Mouse (Mus musculus) gastrocnemius, postnatal 14 days (tissue): Measurements from ENCODE around the gene Shq1. TPM values are rescaled to one million over a fixed set of nuclear protein-coding genes. Genes with fewer than 3 reads are reported as not detected.

Experiments
- DNase-seq: peaks from one replicate; pipeline ENCODE4 v3.0.0; 2021; ENCODE audit warnings: mixed read lengths
- intact Hi-C: fragments of 180-260 bp; cut with DNase I; formaldehyde crosslinking; loops from one replicate; pipeline ENCODE4 v1.15.1; 2025; ENCODE audit warnings: low total_unique reads
- long read RNA-seq, 2 experiments: library from polyadenylated mRNA; stranded (forward); transcript quantifications; one replicate each; pipeline ENCODE4 v2.0.0; 2021
- total RNA-seq, 2 experiments: library from RNA; stranded (reverse); gene quantifications; 2 replicates each; pipeline ENCODE4 v1.2.3; 2021

Gene Shq1
- total RNA-seq = 1 to 10 TPM; 1.4 to 2.1 TPM
- long read RNA-seq, experiment 1, transcript Shq1-204 (11 exons, 1,990 nt) = major isoform, 7 of 8 reads
- long read RNA-seq, experiment 1, partial matches to known transcripts = 0 of 8 reads
- long read RNA-seq, experiment 1, other reads (novel, unspliced or antisense) = 1 of 8 reads
- long read RNA-seq, experiment 2, partial matches to known transcripts = 0 of 4 reads
- long read RNA-seq, experiment 2, other reads (novel, unspliced or antisense) = 0 of 4 reads

DNA sequence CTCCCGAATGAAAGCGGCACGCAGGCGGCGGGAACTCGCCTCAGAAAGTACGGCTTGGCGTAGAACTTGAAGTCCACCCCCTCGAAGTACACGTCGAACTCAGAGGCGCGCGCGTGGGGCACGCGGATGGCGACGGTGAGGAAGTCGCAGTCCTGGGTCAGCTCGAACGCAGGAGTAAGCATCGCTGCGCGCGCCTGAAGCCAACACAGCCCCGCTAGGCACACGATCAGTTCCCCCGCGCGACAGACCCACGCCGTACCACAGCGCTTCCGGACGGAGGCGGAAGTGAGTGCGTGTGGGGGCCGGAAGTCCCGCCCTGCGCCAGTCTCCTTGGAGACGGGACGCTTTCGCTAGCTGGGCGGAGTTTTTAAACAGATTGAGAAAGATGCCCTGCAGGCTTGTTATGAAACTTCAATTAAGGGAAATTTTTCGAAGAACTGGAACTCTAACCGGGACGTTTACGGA is at the start of gene Shq1:
Shq1 (minus strand) TSS at position 278 of the 465 bp plus-strand sequence.
- intact Hi-C loops = no loop called here
- DNase-seq = peak; percentile 86

DNA sequence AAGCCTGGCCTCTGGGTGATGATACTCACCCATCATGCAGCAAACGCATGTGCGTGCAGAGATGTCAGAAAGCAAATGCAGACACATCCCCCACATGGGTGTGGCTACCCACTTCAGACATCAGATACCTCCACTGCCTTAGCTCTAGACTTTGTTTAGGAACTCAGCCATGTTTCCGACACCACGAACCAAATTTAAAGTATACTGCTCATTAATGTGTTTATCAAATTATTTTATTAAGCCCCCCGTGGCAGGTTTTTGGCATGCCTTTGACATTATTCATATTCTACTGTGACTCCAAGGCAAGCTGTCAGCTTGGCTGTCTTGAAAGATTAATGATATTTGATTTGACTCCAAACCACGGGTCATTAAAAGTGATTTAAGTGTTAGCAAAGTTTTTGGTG is 49.1 kb upstream of the Shq1 start:
- intact Hi-C loops = no loop called here
- no peak for DNase-seq

DNA sequence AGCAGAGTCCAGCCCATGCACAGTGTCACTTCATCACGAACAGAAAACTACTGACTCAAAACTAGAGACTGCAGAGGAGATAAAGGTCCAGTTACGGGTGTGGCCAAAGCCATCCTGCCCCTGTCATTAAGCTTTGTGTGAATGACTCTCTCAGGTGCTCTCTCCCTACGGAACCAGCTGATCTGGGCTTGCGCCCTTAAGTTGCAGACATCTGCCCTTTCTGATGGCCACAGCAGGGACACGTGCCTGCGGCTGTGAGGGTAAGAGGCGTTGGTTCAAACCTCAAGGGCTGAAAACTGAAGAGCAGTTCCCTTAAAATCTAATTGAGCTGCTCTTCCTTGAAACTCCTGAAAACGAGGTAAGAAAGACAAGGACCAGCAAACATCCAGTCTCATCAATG is 45.9 kb upstream of the Shq1 start:
- intact Hi-C loops = no loop called here
- no peak for DNase-seq

DNA sequence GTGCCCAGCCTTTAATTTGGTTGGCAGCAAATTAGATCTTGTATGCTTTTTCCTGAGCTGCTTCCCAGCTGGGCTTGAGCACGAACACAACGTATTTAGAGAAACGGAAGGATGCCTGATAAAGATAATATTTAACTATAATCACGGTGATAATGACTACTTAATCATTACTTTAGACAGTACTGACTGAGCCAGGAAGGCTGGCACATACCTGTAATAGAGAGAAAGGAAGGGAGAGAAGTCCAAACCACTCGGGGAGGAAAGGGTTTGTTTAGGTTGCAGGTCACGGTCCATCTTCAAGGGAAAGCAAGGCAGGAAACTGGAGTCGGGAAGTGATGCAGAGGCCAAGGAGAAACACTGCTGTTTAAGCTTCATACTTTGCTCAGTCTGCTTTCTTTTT is 45.2 kb upstream of the Shq1 start:
- no peak for DNase-seq
- intact Hi-C loops = no loop called here

DNA sequence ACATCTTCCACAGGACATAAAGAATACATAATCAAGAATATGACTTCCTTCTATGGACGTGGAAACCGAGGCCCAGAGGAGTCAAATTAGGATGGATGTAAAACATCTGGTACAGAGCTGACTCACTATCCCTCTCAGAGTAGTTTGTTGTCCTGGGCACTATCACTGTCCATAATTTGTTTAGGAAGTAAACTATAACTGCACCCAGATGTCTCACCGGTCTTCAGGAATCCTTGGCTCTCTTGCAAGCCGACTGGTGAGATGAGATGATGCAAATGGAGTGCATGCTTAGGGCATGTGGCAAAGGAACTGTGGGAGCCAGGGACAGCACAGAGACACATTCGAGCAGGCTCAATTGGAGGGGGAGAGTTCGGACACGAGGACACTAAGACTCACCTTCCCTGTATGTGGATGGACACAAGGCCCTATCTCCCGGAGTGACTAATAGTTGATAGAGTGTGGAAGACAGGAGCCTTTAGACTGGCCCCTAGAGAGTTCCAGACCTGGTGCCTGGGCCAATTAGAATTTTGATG is 44.4 kb upstream of the Shq1 start:
- intact Hi-C loops = no loop called here
- no peak for DNase-seq

DNA sequence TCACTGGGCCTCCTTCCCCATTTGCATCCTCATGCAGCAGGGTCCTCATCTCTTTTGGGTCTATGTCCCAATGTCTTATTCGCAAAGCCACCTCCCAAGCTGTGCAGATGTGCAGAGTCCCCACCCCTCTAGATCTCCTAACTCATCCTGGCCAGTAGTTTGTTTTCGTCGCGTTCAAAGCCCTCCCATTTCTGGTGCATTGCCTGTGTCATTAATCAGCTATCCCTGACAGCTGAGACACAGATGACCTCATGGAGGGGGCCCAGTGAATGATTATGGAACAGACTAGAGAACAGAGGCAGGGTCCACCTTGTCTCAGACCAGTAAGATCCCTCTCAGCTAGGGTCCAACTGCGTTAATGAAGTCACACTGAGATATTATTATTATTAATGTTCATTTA is 39.9 kb upstream of the Shq1 start:
- intact Hi-C loops = no loop called here
- no peak for DNase-seq

DNA sequence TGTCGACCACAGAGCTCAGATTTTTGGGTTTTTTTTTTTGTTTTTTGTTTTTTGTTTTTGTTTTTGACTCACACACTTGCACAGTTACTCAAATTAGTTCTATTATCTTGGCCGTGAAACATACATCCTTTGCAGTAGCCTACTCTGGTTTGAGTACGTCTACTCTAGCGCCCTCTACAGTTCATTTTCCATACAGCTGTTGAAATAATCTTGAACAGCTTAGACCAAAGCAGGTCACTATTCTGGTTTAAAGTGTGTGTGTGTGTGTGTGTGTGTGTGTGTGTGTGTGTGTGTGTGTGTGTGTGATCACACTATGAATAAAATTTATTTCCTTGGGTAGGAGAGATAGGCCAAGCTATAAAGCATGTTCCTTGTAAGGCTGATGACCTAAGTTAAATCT is 39.2 kb upstream of the Shq1 start:
- DNase-seq = no peak
- intact Hi-C loops = no loop called here

DNA sequence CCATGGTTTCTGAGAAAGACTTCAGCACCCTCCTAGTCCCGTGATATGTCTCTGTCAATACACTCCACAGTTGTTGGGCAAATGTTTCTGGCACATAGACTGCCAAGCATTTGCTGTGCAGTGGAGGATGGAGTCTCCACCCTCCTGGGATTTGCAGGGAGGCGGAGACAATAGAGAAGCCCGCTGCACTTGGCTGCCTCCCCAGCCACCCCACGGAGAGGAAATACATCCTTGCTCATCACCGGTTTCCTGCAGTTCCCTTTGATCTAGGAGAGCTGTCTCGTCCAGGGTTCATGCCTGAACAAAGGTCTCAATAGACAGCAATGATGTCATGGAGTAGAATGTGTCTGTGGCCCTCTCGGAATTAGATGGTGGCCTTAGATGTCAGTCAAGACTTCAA is 38.5 kb upstream of the Shq1 start:
- DNase-seq = peak; percentile 39
- intact Hi-C loops = no loop called here

DNA sequence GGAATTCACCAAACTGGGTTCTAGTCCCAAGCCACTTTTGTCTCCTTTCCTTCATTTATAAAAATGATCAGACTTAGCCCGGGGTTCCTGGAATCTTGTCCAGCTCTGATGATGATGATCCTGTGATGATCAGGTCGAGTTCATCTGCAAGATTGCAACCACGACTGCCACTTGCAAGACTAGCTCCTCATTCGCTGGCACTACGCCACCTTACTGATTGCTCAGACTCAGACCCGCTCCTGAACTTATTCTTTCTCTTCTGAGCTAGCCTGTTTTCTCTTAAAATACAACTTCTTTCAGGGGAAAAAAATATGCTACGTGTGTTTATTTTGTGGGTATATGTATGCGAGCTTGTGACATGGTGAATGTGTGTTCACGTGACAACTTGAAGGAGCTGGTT is 38.0 kb upstream of the Shq1 start:
- DNase-seq = peak; percentile 20

DNA sequence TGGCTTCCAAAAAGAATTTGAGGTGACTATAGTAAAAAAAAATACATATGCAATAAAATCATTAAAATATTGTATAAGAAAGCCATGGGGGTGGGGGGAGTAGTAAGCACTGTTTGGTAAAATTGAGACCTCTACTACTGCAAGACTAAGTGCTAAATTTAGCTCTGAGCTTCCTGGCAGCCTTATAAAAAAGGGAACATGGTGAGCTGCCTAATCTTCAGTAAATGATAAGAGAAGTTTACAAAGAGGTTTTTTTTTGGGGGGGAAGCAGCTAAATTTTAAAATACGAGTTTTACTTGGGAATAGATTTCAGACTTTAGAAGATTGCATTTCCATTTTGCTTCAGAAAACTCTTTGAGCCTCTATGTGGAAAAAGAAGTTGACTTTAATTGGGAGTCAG is 37.3 kb upstream of the Shq1 start:
- no peak for DNase-seq
- intact Hi-C loops = no loop called here

More for the DNA sequence above, 38.0 kb upstream of the Shq1 start:
- intact Hi-C loops = no loop called here

DNA sequence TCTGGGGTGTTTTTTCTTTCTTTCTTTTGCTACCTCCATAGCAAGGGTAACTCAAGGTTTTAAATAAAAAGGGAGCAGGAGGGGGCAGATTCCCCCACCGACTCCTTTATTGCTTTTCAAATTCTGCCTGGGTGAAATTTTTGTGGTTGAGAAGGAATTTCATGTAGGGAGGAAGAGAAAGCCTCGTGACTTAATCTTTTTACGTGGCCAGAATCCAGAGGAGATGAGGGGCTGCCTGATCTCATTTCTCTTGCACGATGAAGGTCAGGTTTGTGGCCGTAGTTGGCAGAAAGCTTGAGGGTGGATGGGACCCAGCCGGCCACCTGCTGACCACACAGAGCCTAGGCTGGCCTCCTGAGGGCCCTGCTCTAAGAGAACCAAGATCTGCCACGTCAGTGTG is 36.6 kb upstream of the Shq1 start:
- DNase-seq = peak; percentile 29

DNA sequence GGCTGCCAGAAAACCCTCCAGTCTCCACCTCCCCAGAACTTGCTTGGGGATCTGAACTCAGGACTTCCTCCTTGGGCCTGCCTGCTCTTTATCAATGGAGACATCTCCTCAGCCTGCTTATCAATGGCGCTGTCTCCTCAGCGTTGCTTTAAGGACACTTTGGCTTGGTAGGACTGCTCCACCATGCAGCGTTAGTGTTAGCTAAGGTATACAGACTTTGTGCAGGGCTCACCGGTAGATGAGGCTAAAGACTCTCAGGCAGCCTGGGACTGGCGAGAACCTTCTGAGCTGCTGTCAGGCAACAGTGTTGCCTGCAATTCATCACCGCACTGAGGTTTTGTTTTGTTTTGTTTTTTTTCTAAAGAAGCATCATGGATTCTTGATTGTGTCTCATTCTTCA is 35.9 kb upstream of the Shq1 start:
- no peak for DNase-seq
- intact Hi-C loops = no loop called here

More for the DNA sequence above, 36.6 kb upstream of the Shq1 start:
- intact Hi-C loops = no loop called here

DNA sequence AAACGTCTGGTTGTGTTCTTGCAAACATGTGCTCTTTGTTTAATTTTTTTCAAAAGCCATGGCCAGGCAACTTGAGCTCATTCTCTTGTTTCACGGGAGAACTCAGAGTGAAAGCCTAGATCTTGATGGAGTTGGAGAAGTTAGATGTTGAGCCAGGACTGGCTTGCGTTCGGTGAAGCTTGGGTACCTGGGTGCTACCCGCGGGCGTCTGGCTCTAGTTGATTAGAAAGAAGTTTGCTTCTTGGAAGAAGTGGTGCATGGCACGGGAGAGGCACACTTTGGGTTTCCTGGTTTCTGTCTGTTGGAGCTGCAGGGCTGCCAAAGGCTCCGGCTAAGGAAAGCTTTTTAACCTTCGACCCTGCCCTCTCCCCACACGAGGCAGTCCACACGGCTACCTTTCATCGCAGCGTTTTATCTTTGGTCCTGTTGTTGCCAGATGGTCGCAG is 34.4 kb upstream of the Shq1 start:
- intact Hi-C loops = no loop called here
- DNase-seq = no peak

DNA sequence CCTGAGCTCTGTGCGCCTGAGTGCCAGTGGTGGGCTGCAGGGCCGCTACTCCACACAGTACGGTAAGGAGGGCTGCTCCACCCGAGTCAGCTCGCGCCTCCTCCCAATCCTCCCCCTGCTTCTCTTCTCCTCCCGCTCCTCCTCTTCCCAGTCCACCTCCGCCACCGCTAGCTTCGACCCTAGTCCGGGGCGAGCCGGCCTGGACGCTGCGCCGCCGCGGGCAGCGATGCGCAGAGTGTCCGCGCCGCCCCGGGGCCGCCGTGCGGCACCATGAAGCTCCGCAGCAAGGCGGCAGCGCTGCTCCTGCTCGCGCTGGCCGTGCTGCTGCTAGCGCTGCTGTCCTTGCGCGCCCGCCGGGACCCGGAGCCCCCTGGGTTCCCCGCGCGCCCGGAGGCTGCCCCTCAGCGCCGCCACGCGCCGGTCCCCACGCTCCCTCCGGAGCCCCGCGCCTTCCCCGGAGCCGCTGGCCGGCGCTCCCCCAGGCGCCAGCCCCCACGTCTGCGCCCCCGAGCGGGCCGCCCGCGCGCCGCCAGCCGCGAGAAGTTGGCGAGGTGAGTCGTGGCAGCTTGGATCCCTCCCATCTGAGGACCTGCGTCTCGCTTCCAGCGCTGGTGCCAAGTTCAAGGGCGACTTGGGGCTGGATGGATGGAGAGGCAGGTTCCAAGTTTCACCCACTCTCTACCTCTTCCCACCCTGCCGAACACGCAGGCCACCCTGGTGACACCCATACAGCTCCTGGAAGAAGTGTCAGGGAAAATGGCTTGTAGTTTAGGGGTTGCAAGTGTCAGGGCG is 33.8 kb upstream of the Shq1 start, which contains the start of gene Gxylt2:
Gxylt2 (plus strand) TSS at position 161 of the 792 bp plus-strand sequence.
- intact Hi-C loops = no loop called here
- DNase-seq = peak; percentile 56

DNA sequence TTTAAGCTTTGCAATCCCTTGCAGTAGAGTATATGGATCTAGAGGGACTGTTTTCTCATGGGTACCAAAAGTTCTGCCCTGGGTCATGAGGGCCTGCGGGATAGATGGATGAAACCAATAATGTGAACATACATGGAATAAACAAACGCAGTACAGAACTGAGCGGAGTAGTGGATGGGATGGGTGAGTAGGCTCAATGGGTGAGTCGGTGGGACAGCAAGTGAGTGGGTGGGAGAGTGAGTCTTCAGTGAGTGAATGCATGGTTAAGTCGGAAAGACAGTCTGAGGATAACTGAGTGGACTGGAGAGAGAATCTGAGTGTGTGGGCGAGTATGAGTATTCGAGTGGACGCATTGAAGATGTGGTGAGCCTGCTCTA is 33.2 kb upstream of the Shq1 start:
- no peak for DNase-seq
- intact Hi-C loops = no loop called here

DNA sequence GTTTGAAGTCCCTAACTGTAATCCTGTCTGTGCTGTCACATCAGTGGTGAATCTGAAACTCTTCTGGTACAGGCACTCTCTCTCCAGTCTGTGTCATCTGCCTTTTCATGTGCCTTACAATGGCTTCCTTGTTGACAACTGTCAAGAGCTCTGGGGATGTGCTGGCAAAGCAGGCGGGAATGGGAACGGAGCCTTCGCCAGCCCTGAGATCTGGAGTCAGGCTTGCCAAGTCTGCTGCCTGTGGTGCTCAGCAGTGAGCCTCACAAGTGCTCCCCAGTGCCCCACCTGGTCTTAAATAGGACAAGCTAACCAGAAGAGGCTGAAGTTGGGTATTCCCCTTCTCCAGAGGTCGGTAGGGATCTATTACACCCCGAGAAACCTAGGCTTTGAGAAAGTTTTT is 29.8 kb upstream of the Shq1 start:
- no peak for DNase-seq
- intact Hi-C loops = no loop called here

DNA sequence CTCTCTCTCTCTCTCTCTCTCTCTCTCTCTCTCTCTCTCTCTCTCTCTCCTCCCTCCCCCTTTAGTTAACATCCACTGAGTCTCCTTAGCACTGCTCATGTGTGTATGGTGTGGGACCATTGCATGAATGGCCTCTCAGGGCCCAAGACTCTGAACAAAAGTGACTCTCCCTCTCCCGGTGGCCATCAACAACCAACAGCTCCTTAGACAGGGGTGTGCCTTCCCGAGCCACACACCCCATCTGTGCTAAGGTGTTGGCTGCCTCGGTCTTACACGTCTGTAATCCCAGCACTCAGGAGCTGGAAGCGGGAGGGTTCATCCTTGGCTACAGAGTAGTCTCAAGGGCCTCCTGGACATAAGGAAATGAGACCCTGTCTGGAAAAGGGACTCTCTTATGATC is 29.0 kb upstream of the Shq1 start:
- intact Hi-C loops = no loop called here
- DNase-seq = no peak

DNA sequence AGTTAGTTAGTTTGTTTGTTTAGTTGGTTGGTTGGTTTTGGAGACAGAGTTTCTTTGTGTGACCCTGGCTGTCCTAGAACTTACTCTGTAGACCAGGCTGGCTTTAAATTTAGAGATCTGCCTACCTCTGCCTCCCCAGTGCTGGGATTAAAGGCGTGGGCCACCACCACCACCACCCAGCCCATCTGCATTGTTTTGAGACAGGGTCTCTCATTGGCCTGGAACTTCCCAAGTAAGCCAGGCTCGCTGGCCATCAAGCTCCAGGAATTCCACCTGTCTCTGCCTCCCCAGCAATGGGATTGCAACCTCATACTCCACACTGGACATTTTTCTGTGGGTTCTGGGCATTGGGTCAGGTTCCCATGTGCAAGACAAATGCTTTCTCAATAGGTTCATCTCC is 15.4 kb upstream of the Shq1 start:
- intact Hi-C loops = no loop called here
- DNase-seq = no peak

DNA sequence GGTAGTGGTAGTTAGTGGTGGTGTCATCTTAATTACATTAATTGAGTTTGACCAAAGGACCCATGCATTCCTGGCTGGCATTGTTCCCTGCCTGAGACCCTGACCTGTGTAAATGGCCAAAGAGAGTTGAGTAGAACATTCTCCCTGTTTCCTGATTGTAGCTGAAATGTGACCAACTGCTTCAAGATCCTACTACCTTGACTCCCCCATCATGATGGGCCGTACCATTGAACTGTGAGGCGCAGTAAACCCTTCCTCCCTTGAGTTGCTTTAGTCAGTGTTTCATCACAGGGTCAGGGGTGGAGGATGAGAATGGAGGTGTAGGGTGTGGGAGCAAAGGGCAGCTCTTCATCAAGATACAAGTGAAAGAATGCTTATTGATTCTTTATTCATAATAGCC is 7.7 kb upstream of the Shq1 start:
- intact Hi-C loops = no loop called here
- no peak for DNase-seq

DNA sequence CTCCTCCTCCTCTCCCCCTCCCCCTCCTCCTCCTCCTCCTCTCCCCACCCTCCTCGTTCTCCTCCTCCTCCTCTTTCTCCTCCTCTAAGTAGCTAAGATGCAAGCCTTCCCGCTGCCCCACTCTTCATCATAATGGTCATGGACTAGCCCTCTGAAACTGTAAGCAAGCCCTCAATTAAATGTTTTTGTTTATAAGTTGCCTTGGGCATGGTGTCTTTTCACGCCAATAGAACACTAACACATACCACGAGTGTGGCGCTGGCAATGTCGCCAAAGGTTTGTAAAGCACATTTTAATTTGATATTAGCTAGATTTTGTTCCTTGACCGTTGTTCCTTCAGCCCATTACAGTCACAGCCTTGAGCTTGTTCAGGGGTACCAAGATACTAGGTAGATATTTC is 5.5 kb upstream of the Shq1 start:
- DNase-seq = no peak
- intact Hi-C loops = loop anchor here (2.0 kb wide), 1 partner anchor 202 kb away; no protein-coding TSS in a partner anchor

DNA sequence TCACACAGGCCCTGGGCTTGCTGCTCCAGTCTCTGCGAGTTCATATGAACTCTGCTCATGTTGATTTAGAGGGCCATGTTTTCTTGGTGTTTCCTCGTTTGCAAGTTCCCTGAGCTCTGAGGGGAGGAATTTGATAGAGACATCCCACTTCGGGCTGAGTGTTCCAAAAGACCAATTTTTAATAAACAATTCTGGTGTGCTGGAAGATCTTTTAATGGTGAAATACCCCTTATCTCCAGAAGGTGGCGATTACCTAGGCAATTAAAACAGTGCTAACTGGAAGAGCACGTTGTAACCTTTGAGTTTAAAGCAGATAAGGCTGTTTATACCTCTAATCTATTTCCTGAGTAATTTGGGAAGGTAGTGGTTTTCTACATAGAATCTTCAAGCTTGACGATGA is 4.0 kb upstream of the Shq1 start:
- intact Hi-C loops = no loop called here
- no peak for DNase-seq
